Mouse (Mus musculus): ENCODE data around the gene Lingo1. TPM values are rescaled to one million over a fixed set of nuclear protein-coding genes. Genes with fewer than 3 reads are reported as not detected.

Lingo1 gene
- total RNA-seq, 2 experiments from 2014 or later, result 224 to 247 TPM

Other genes starting within 250 kb of the Lingo1 start
- not detected for gene Odf3l1, start 68.2 kb upstream of the Lingo1 start, total RNA-seq (2021)
- gene Cspg4, start 68.6 kb upstream of the Lingo1 start, total RNA-seq (2021), result 10 to 100 TPM; 21.8 to 23.7 TPM
- 1 to 10 TPM; 3.1 to 3.8 TPM for gene Snx33, start 131.9 kb upstream of the Lingo1 start, total RNA-seq (2021)
- 10 to 100 TPM; 52.1 to 53.0 TPM for gene Imp3, start 141.0 kb upstream of the Lingo1 start, total RNA-seq (2021)
- 10 to 100 TPM; 16.7 to 16.9 TPM for gene Snupn, start 154.4 kb upstream of the Lingo1 start, total RNA-seq (2021)
- 10 to 100 TPM; 39.2 to 41.3 TPM for gene Ptpn9, start 198.5 kb upstream of the Lingo1 start, total RNA-seq (2021)

Measured in left cerebral cortex, postnatal 4 days (tissue).